28 mouse cellular contexts compared by ENCODE assay signal in genomic region chr7:64578176-64578575, GRCm38 (mm10).
DNase-seq lines count a peak whose midpoint lies in the region; ATAC-seq lines count a peak whose summit lies in the region.
"Had no signal": no experiment of that assay in that cellular context is flagged by ENCODE, and none has a peak within 500 bp of the region (broad histone marks: within the 10 kb centered on the region; RNA-seq: fewer than 3 reads in every experiment).

No protein-coding gene starts in this region.

- ATAC-seq in kidney, embryonic 14.5 days (ENCODE audit: low FRiP score, low TSS enrichment): no peak
- ATAC-seq: forebrain, embryonic 13.5 days; intestine, postnatal 0 days; liver, postnatal 0 days; Patski had no signal

- H3K27ac ChIP-seq in kidney, embryonic 14.5 days (ENCODE audit: low read depth, low read length): no peak overlapping the region
- H3K27ac ChIP-seq: forebrain, embryonic 13.5 days; heart, adult 2 months; kidney, postnatal 0 days; limb, embryonic 12.5 days; midbrain, embryonic 12.5 days; neural tube, embryonic 12.5 days; stomach, postnatal 0 days had no signal

- no peak overlapping the region for H3K4me2 ChIP-seq in kidney, embryonic 14.5 days (replicated peaks; ENCODE audit: low read depth, low read length)
- H3K4me2 ChIP-seq: forebrain, embryonic 13.5 days; heart, embryonic 12.5 days; hindbrain, embryonic 14.5 days; limb, embryonic 12.5 days; liver, embryonic 11.5 days; midbrain, embryonic 12.5 days; neural tube, embryonic 12.5 days had no signal

- H3K36me3 ChIP-seq in kidney, embryonic 14.5 days (ENCODE audit: control insufficient read depth, insufficient read depth, low read length): no peaks in the 10 kb centered on the region
- H3K36me3 ChIP-seq: heart, embryonic 12.5 days; limb, embryonic 12.5 days; midbrain, embryonic 12.5 days; neural tube, embryonic 12.5 days had no signal

- H3K9me3 ChIP-seq in kidney, embryonic 14.5 days (ENCODE audit: control insufficient read depth, low read length): no peaks in the 10 kb centered on the region
- H3K9me3 ChIP-seq: forebrain, embryonic 13.5 days; heart, embryonic 12.5 days; limb, embryonic 12.5 days; midbrain, embryonic 12.5 days; neural tube, embryonic 12.5 days had no signal

- H3K4me3 ChIP-seq in kidney, embryonic 14.5 days (ENCODE audit: low read length): no peak overlapping the region
- H3K4me3 ChIP-seq: forebrain, embryonic 13.5 days; heart, adult 2 months; heart, embryonic 12.5 days; limb, embryonic 12.5 days; midbrain, embryonic 12.5 days; myocyte; neural tube, embryonic 12.5 days had no signal

- no peaks in the 10 kb centered on the region for H3K27me3 ChIP-seq in kidney, embryonic 14.5 days (ENCODE audit: control insufficient read depth, insufficient read depth, low read length)
- H3K27me3 ChIP-seq: forebrain, embryonic 13.5 days; heart, embryonic 12.5 days; limb, embryonic 12.5 days; midbrain, embryonic 12.5 days; neural tube, embryonic 12.5 days; Patski had no signal

- WGBS in kidney, embryonic 14.5 days: 93% methylated on average over 6 of the region's 6 CpGs

- peak; percentile 42 for DNase-seq in adrenal gland, postnatal 14 days
- DNase-seq in adrenal gland, adult 18-20 months (ENCODE audit: low spot score in 2 of 2): no peak
- DNase-seq in kidney, adult 11 months: peak; percentile 3
- peak; percentile 71 for DNase-seq in brain, adult 2 months (ENCODE audit: low read depth, low spot score)
- DNase-seq in cerebellum, adult 9-10 months: peak; percentile 69
- DNase-seq in urinary bladder, adult 18-20 months (ENCODE audit: low spot score in 2 of 2): no peak
- no peak for DNase-seq in yolk sac, embryonic 10.5 days (ENCODE audit: low spot score)
- DNase-seq: heart, adult 2 months; kidney, postnatal 4 days; layer of hippocampus, adult 9-11 months; liver, postnatal 0 days; lung, postnatal 36 days; right cerebral cortex, postnatal 4 days; thymus, adult 18-20 months; thymus, postnatal 25 days had no signal

- no peak overlapping the region for H3K9ac ChIP-seq in kidney, embryonic 14.5 days (ENCODE audit: low read depth, low read length)
- H3K9ac ChIP-seq: forebrain, embryonic 13.5 days; heart, embryonic 12.5 days; hindbrain, embryonic 14.5 days; limb, embryonic 12.5 days; liver, postnatal 0 days; midbrain, embryonic 12.5 days; neural tube, embryonic 12.5 days had no signal

- no peaks in the 10 kb centered on the region for H3K4me1 ChIP-seq in kidney, embryonic 14.5 days (ENCODE audit: control insufficient read depth, insufficient read depth, low read length)
- H3K4me1 ChIP-seq: heart, embryonic 12.5 days had no signal

Comparison
In these comparisons a context has a peak if more than half of its experiments do, and no peak if none do; other contexts are left out.
1. DNase-seq: peak in adrenal gland, postnatal 14 days (single experiment), kidney, adult 11 months (single experiment), brain, adult 2 months (single experiment) and cerebellum, adult 9-10 months (single experiment); none in adrenal gland, adult 18-20 months (0 of 2), urinary bladder, adult 18-20 months (0 of 2) and yolk sac, embryonic 10.5 days (single experiment).